Mouse (Mus musculus) forebrain, embryonic 16.5 days (tissue): ENCODE results near the gene Rtl6. TPM values are rescaled to one million over a fixed set of nuclear protein-coding genes. Genes with fewer than 3 reads are reported as not detected.

Experiments used
- ATAC-seq: fragments of 200-750 bp; cut with Nextera tagmentation; 2 replicates; pipeline ENCODE4 v1.8.0; 2017; ENCODE audit warnings: mild to moderate bottlenecking, moderate library complexity
- H3K27ac ChIP-seq: fragments of 300-500 bp; sonication (generic); 2 replicates; pipeline ENCODE4 v1.5.1; 2014; ENCODE audit warnings: low read length, control low read depth
- H3K27me3 ChIP-seq: fragments of 300-500 bp; sonication (generic); replicated peaks from 2 replicates; pipeline ENCODE4 v1.6.1; 2014; ENCODE audit warnings: low read length; ENCODE audit not compliant: control insufficient read depth, insufficient read depth
- H3K36me3 ChIP-seq: fragments of 300-500 bp; sonication (generic); 2 replicates; pipeline ENCODE4 v1.6.1; 2014; ENCODE audit not compliant: control insufficient read depth, insufficient read depth
- H3K4me1 ChIP-seq: fragments of 300-500 bp; sonication (generic); replicated peaks from 2 replicates; pipeline ENCODE4 v1.6.1; 2014; ENCODE audit warnings: low read length; ENCODE audit not compliant: control insufficient read depth, insufficient read depth
- H3K4me2 ChIP-seq: fragments of 300-500 bp; sonication (generic); 2 replicates; pipeline ENCODE4 v1.6.1; 2014; ENCODE audit warnings: mild to moderate bottlenecking, low read length, control low read depth
- H3K4me3 ChIP-seq: fragments of 300-500 bp; sonication (generic); replicated peaks from 2 replicates; pipeline ENCODE4 v1.5.1; 2014; ENCODE audit warnings: mild to moderate bottlenecking, low read length, control low read depth
- H3K9ac ChIP-seq: fragments of 300-500 bp; sonication (generic); replicated peaks from 2 replicates; pipeline ENCODE4 v1.6.1; 2014; ENCODE audit warnings: low read depth, low read length, control low read depth
- H3K9me3 ChIP-seq: fragments of 300-500 bp; sonication (generic); 2 replicates; pipeline ENCODE4 v1.6.1; 2016; ENCODE audit warnings: low read length; ENCODE audit not compliant: control insufficient read depth
- WGBS: fragments of 180-500 bp; shearing (Covaris S2); extraction: QIAGEN DNeasy Blood & Tissue Kit; methylation state at CpG from one replicate; pipeline ENCODE4 v1.1.7; 2014; 5-methylcytosine and 5-hydroxymethylcytosine counted together
- polyA plus RNA-seq: library from polyadenylated mRNA; unstranded; fragments of >200 nt; fragmentation: Nextera tagmentation; extraction: Ambion mirVana; gene quantifications from 2 replicates; pipeline ENCODE4 v1.2.1, GENCODE M21; 2015

Rtl6 gene
- polyA plus RNA-seq, 1 experiment from 2014 or later: 74.8 TPM

- H3K27ac ChIP-seq: no peak overlapping the region
- no peak overlapping the region for H3K4me2 ChIP-seq
- no peak overlapping the region for H3K4me3 ChIP-seq
- H3K9me3 ChIP-seq: no peaks in the 10 kb centered on the region
- no peaks in the 10 kb centered on the region for H3K36me3 ChIP-seq
- WGBS: 97% methylated on average over 3 of the region's 3 CpGs
- H3K9ac ChIP-seq: no peak overlapping the region
- H3K4me1 ChIP-seq: peaks cover 2% of the 10 kb centered on the region; the same call in 1 of the 2 replicates
- H3K27me3 ChIP-seq: no peaks in the 10 kb centered on the region
- ATAC-seq: no peak
These were observed 11.6 kb downstream of the Rtl6 start for GRCm38 (mm10) chr15:84546028-84546427.

- no peak overlapping the region for H3K9ac ChIP-seq
- no peaks in the 10 kb centered on the region for H3K36me3 ChIP-seq
- no peaks in the 10 kb centered on the region for H3K27me3 ChIP-seq
- ATAC-seq: no peak
- no peak overlapping the region for H3K4me2 ChIP-seq
- 70% methylated on average over 5 of the region's 5 CpGs for WGBS
- 0 out of 2 replicates have a peak, but pooled peaks cover 3% of the 10 kb centered on the region for H3K9me3 ChIP-seq
- no peak overlapping the region for H3K27ac ChIP-seq
- no peak overlapping the region for H3K4me3 ChIP-seq
- peaks cover 2% of the 10 kb centered on the region; the same call in 1 of the 2 replicates for H3K4me1 ChIP-seq
These were observed 16.4 kb downstream of the Rtl6 start for GRCm38 (mm10) chr15:84541175-84541574.

DNA sequence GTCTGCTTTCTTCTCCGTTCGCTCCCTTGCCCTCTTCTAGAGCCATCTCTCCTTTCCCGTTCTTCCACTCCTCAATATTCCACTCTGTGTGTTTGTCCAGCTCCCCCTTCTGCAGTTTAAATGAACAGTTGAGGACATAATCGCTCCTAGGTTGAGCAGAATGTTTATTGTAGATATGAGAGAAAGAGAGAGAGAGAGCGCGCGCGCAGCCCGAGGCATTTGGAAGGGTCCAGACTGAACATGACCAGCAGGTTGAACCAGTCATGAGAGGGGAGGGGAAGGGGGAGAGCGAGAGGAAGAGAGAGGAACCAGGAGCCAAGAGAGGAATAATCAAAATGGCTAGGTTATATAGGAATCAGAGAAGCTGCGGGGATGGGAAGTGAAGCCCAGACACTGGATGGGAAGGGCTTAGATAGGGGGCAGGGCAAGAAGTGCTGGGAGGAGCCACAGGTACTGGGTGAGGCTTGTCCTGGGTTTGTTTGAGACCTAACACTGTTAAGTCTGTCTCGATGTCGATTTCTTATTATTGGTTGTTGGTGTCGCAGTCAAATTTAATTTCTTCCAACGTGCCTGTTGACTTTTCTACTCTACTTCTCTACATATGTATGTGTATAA lies 18.5 kb downstream of the Rtl6 start:
- H3K27ac ChIP-seq: no peak overlapping the region
- ATAC-seq: no peak
- no peaks in the 10 kb centered on the region for H3K27me3 ChIP-seq
- H3K9ac ChIP-seq: no peak overlapping the region
- H3K4me3 ChIP-seq: no peak overlapping the region
- no peak overlapping the region for H3K4me2 ChIP-seq
- 87% methylated on average over 15 of the region's 15 CpGs for WGBS
- H3K4me1 ChIP-seq: no peaks in the 10 kb centered on the region
- H3K36me3 ChIP-seq: no peaks in the 10 kb centered on the region
- 0 out of 2 replicates have a peak, but pooled peaks cover 3% of the 10 kb centered on the region for H3K9me3 ChIP-seq

DNA sequence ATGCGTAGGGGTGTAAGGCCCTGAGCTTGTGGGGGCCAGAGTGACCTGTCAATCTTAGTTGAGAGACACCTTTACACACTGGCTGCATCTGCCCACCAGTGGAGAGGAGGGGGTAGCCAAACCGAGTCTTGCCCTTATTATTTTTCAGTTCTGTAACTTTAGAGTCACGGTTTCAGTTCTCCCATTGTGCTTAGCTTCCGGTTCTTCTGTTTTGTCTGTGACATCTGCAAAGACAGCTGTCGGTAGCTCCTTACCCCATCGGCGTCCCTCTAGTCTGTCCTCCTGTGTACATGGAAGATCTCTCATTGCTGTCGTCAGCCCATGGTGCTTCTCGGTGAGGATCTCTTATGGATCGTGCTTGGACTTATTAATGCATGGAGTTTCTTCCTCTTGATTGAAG lies 20.5 kb downstream of the Rtl6 start:
- no peak overlapping the region for H3K4me2 ChIP-seq
- no peak overlapping the region for H3K9ac ChIP-seq
- 0 out of 2 replicates have a peak, but pooled peaks cover 3% of the 10 kb centered on the region for H3K9me3 ChIP-seq
- H3K4me1 ChIP-seq: peaks cover 5% of the 10 kb centered on the region; the same call in 1 of the 2 replicates
- WGBS: 93% methylated on average over 10 of the region's 10 CpGs
- no peaks in the 10 kb centered on the region for H3K27me3 ChIP-seq
- H3K27ac ChIP-seq: no peak overlapping the region
- no peaks in the 10 kb centered on the region for H3K36me3 ChIP-seq
- ATAC-seq: no peak
- H3K4me3 ChIP-seq: no peak overlapping the region

- no peaks in the 10 kb centered on the region for H3K36me3 ChIP-seq
- no peak for ATAC-seq
- no peak overlapping the region for H3K9ac ChIP-seq
- H3K4me3 ChIP-seq: no peak overlapping the region
- WGBS: 91% methylated on average over 9 of the region's 9 CpGs
- H3K4me1 ChIP-seq: peaks cover 7% of the 10 kb centered on the region
- no peak overlapping the region for H3K4me2 ChIP-seq
- H3K27me3 ChIP-seq: no peaks in the 10 kb centered on the region
- no peak overlapping the region for H3K27ac ChIP-seq
- H3K9me3 ChIP-seq: 0 out of 2 replicates have a peak, but pooled peaks cover 3% of the 10 kb centered on the region
These were observed 21.0 kb downstream of the Rtl6 start for GRCm38 (mm10) chr15:84536611-84537010.

- ATAC-seq: no peak
These were observed 21.7 kb downstream of the Rtl6 start for GRCm38 (mm10) chr15:84535953-84536352.

DNA sequence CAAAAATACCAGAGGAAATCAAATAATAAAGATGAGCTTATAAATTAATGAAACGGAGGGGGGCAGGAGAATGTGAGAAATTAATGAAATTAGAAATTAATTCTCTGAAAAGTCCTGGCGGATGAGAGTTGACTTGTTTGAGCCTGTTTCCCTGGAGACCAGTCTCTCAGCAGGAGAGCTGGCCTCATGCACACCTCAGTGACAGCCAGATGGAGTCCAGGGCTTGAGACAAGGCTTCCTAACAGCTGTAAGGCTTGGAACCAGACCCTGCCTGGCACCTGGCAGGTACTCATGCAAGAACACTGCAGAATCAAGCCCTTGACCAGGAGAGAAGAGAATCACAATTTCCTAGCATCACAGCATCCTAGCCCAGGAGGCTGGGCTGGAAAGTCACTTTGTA lies 25.4 kb downstream of the Rtl6 start:
- ATAC-seq: peak; percentile 29; the same call in 1 of the 2 replicates
- Histone ChIP-seq H3K4me3 (no peak overlapping the region), H3K36me3 (no peaks in the 10 kb centered on the region), H3K27me3 (no peaks in the 10 kb centered on the region), H3K27ac (peak overlapping the region; percentile 45; the same call in 1 of the 2 replicates), H3K9me3 (0 out of 2 replicates have a peak, but pooled peaks cover 3% of the 10 kb centered on the region), H3K4me1 (peaks cover 14% of the 10 kb centered on the region), H3K9ac (no peak overlapping the region), H3K4me2 (no peak overlapping the region)
- WGBS: 27% methylated on average over 2 of the region's 2 CpGs

More at GRCm38 (mm10) chr15:84535953-84536352, 21.7 kb downstream of the Rtl6 start:
- no peak overlapping the region for H3K4me2 ChIP-seq
- no peak overlapping the region for H3K27ac ChIP-seq
- peaks cover 11% of the 10 kb centered on the region for H3K4me1 ChIP-seq
- H3K36me3 ChIP-seq: no peaks in the 10 kb centered on the region
- 0 out of 2 replicates have a peak, but pooled peaks cover 3% of the 10 kb centered on the region for H3K9me3 ChIP-seq
- no peaks in the 10 kb centered on the region for H3K27me3 ChIP-seq
- 91% methylated on average over 2 of the region's 2 CpGs for WGBS
- H3K4me3 ChIP-seq: no peak overlapping the region
- no peak overlapping the region for H3K9ac ChIP-seq

DNA sequence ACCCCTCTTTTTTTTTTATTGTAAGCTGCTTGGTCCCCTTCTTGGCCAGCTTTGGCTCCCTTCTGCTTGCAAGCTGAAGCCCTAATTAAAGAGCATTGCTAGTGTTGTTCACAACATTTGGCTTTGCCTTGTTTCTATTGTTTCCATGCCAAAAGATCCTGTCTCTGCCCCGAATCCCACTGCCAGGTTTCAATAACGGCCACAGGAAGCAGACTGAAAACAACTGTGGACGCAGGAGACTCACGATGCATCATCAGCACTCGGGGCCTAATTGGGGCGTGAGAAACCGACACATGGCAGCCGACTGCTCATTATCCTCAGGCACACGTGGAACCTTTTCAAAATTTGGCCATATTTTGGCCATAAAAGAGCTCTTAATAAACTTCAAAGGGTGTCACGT lies 26.1 kb downstream of the Rtl6 start:
- peak overlapping the region; percentile 66 for H3K27ac ChIP-seq
- H3K9me3 ChIP-seq: no peaks in the 10 kb centered on the region
- no peaks in the 10 kb centered on the region for H3K27me3 ChIP-seq
- H3K4me3 ChIP-seq: no peak overlapping the region
- H3K4me2 ChIP-seq: peak overlapping the region; percentile 30
- WGBS: 2% methylated on average over 10 of the region's 10 CpGs
- H3K4me1 ChIP-seq: peaks cover 16% of the 10 kb centered on the region
- no peak overlapping the region for H3K9ac ChIP-seq
- H3K36me3 ChIP-seq: no peaks in the 10 kb centered on the region
- ATAC-seq: peak; percentile 87

DNA sequence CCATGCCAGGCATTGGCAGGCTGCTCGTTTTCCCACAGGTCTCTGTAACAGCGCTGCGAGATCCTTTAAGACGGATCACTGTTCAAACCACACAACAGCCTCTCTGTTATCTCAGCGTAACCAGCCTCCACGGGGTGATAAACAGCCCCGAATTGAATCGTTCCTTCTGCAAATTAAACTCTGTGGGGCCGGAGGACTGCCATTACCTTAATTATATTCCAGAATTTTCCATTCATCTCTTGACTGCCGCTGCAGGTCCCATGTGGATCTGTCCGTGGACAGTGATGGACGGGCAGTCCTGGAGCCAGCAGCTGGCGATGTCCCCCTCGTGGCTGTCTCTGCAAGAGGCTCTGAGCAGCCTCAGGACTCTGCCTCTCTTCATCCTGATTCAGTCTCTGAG lies 30.7 kb downstream of the Rtl6 start:
- 44% methylated on average over 14 of the region's 14 CpGs for WGBS
- Histone ChIP-seq H3K4me1 (peaks cover 12% of the 10 kb centered on the region), H3K4me3 (no peak overlapping the region), H3K9me3 (no peaks in the 10 kb centered on the region), H3K27ac (no peak overlapping the region), H3K9ac (no peak overlapping the region), H3K27me3 (no peaks in the 10 kb centered on the region), H3K36me3 (no peaks in the 10 kb centered on the region), H3K4me2 (no peak overlapping the region)
- ATAC-seq: no peak
